Mouse (Mus musculus): ENCODE results near the gene Cyp2c29. TPM values are rescaled to one million over a fixed set of nuclear protein-coding genes. Genes with fewer than 3 reads are reported as not detected.
"Not testable (repeated sequence)": the region's sequence is repeated elsewhere in the genome, so short reads cannot be mapped to it uniquely, and the experiment has no call there.

The Cyp2c29 gene
- not detected in 2 replicates for polyA plus RNA-seq (2014; fragmentation: Nextera tagmentation; extraction: Ambion mirVana)

- H3K9me3 ChIP-seq (ENCODE audit: control insufficient read depth, low read length); H3K27me3 ChIP-seq (ENCODE audit: control insufficient read depth, insufficient read depth, low read length); H3K27ac ChIP-seq (replicated peaks; ENCODE audit: low read depth, low read length); H3K4me3 ChIP-seq (replicated peaks; ENCODE audit: low read depth, low read length); H3K36me3 ChIP-seq (ENCODE audit: control insufficient read depth, insufficient read depth, low read length); H3K9ac ChIP-seq (replicated peaks; ENCODE audit: low read length); H3K4me2 ChIP-seq (ENCODE audit: low read length); ATAC-seq (ENCODE audit: low FRiP score, low TSS enrichment); DNase-seq; H3K4me1 ChIP-seq (ENCODE audit: control insufficient read depth, insufficient read depth, low read length): not testable (repeated sequence)
- no CpG with 5 or more reads among the region's 1 CpGs for WGBS
Observed at GRCm38 (mm10) chr19:39269105-39269504, at the start of gene Cyp2c29. Cyp2c29 (plus strand) TSS chr19:39269405.

GRCm38 (mm10) chr19:39267036-39267435 lies 2.2 kb upstream of the Cyp2c29 start:
- not testable (repeated sequence) for H3K9me3 ChIP-seq (ENCODE audit: control insufficient read depth, low read length); H3K36me3 ChIP-seq (ENCODE audit: control insufficient read depth, insufficient read depth, low read length); H3K4me2 ChIP-seq (ENCODE audit: low read length); H3K4me1 ChIP-seq (ENCODE audit: control insufficient read depth, insufficient read depth, low read length); H3K27me3 ChIP-seq (ENCODE audit: control insufficient read depth, insufficient read depth, low read length); H3K9ac ChIP-seq (replicated peaks; ENCODE audit: low read length); H3K27ac ChIP-seq (replicated peaks; ENCODE audit: low read depth, low read length); ATAC-seq (ENCODE audit: low FRiP score, low TSS enrichment); H3K4me3 ChIP-seq (replicated peaks; ENCODE audit: low read depth, low read length); DNase-seq
- 73% methylated on average over 2 of the region's 2 CpGs for WGBS

GRCm38 (mm10) chr19:39282801-39283200 lies 13.6 kb downstream of the Cyp2c29 start:
- Histone ChIP-seq H3K27me3 (ENCODE audit: control insufficient read depth, insufficient read depth, low read length) (no peaks in the 10 kb centered on the region), H3K4me3 (replicated peaks; ENCODE audit: low read depth, low read length) (no peak overlapping the region)
- no peak for DNase-seq

GRCm38 (mm10) chr19:39285637-39286036 lies 16.4 kb downstream of the Cyp2c29 start:
- H3K9me3 ChIP-seq (ENCODE audit: control insufficient read depth, low read length): peaks cover 10% of the 10 kb centered on the region; the same call in 1 of the 2 replicates
- ATAC-seq (ENCODE audit: low FRiP score, low TSS enrichment) (no peak), DNase-seq (no peak)
- H3K9ac ChIP-seq (replicated peaks; ENCODE audit: low read length): no peak overlapping the region
- no peaks in the 10 kb centered on the region for H3K27me3 ChIP-seq (ENCODE audit: control insufficient read depth, insufficient read depth, low read length)
- no peak overlapping the region for H3K27ac ChIP-seq (replicated peaks; ENCODE audit: low read depth, low read length)
- H3K4me1 ChIP-seq (ENCODE audit: control insufficient read depth, insufficient read depth, low read length): no peaks in the 10 kb centered on the region
- H3K4me3 ChIP-seq (replicated peaks; ENCODE audit: low read depth, low read length): no peak overlapping the region
- no peaks in the 10 kb centered on the region for H3K36me3 ChIP-seq (ENCODE audit: control insufficient read depth, insufficient read depth, low read length)
- no peak overlapping the region for H3K4me2 ChIP-seq (ENCODE audit: low read length)

More at GRCm38 (mm10) chr19:39282801-39283200, 13.6 kb downstream of the Cyp2c29 start:
- Histone ChIP-seq H3K9me3 (ENCODE audit: control insufficient read depth, low read length) (peaks cover 6% of the 10 kb centered on the region; the same call in 1 of the 2 replicates), H3K4me2 (ENCODE audit: low read length) (no peak overlapping the region), H3K36me3 (ENCODE audit: control insufficient read depth, insufficient read depth, low read length) (no peaks in the 10 kb centered on the region), H3K4me1 (ENCODE audit: control insufficient read depth, insufficient read depth, low read length) (no peaks in the 10 kb centered on the region), H3K27ac (replicated peaks; ENCODE audit: low read depth, low read length) (no peak overlapping the region), H3K9ac (replicated peaks; ENCODE audit: low read length) (no peak overlapping the region)
- no peak for ATAC-seq (ENCODE audit: low FRiP score, low TSS enrichment)

GRCm38 (mm10) chr19:39286825-39287224 lies 17.6 kb downstream of the Cyp2c29 start:
- Histone ChIP-seq H3K27me3 (ENCODE audit: control insufficient read depth, insufficient read depth, low read length) (no peaks in the 10 kb centered on the region), H3K27ac (replicated peaks; ENCODE audit: low read depth, low read length) (no peak overlapping the region), H3K4me2 (ENCODE audit: low read length) (no peak overlapping the region), H3K36me3 (ENCODE audit: control insufficient read depth, insufficient read depth, low read length) (no peaks in the 10 kb centered on the region), H3K4me1 (ENCODE audit: control insufficient read depth, insufficient read depth, low read length) (no peaks in the 10 kb centered on the region), H3K9ac (replicated peaks; ENCODE audit: low read length) (no peak overlapping the region), H3K4me3 (replicated peaks; ENCODE audit: low read depth, low read length) (no peak overlapping the region), H3K9me3 (ENCODE audit: control insufficient read depth, low read length) (peaks cover 10% of the 10 kb centered on the region; the same call in 1 of the 2 replicates)
- WGBS: 78% methylated on average over 4 of the region's 4 CpGs
- ATAC-seq (ENCODE audit: low FRiP score, low TSS enrichment) (no peak), DNase-seq (no peak)

- Histone ChIP-seq H3K9ac (replicated peaks; ENCODE audit: low read length) (no peak overlapping the region), H3K4me3 (replicated peaks; ENCODE audit: low read depth, low read length) (no peak overlapping the region), H3K9me3 (ENCODE audit: control insufficient read depth, low read length) (peaks cover 18% of the 10 kb centered on the region), H3K4me2 (ENCODE audit: low read length) (no peak overlapping the region), H3K27ac (replicated peaks; ENCODE audit: low read depth, low read length) (no peak overlapping the region), H3K4me1 (ENCODE audit: control insufficient read depth, insufficient read depth, low read length) (no peaks in the 10 kb centered on the region), H3K36me3 (ENCODE audit: control insufficient read depth, insufficient read depth, low read length) (no peaks in the 10 kb centered on the region), H3K27me3 (ENCODE audit: control insufficient read depth, insufficient read depth, low read length) (no peaks in the 10 kb centered on the region)
- 62% methylated on average over 3 of the region's 3 CpGs for WGBS
- no peak for ATAC-seq (ENCODE audit: low FRiP score, low TSS enrichment)
- DNase-seq: no peak
Observed at GRCm38 (mm10) chr19:39288978-39289377, 19.8 kb downstream of the Cyp2c29 start.

Other genes starting within 250 kb of the Cyp2c29 start
- gene Cyp2c65, start 208.4 kb upstream of the Cyp2c29 start, polyA plus RNA-seq (2014; fragmentation: Nextera tagmentation; extraction: Ambion mirVana): not detected in 2 replicates
- gene Cyp2c66, start 155.5 kb upstream of the Cyp2c29 start, polyA plus RNA-seq (2014; fragmentation: Nextera tagmentation; extraction: Ambion mirVana): not detected in 2 replicates
- gene Cyp2c38, start 193.7 kb downstream of the Cyp2c29 start, polyA plus RNA-seq (2014; fragmentation: Nextera tagmentation; extraction: Ambion mirVana): not detected in 2 replicates
- gene Cyp2c39, start 241.5 kb downstream of the Cyp2c29 start, polyA plus RNA-seq (2014; fragmentation: Nextera tagmentation; extraction: Ambion mirVana): not detected in 2 replicates

Measured in midbrain, embryonic 14.5 days (tissue).